Mouse (Mus musculus) frontal cortex, postnatal 14 days (tissue): ENCODE measurements at regions not wholly inside any gene's neighbourhood (a gene's known extent, or its start where the extent isn't known, plus 50 kb on each side); places are given as distances from the start of the nearest gene placed in this dataset.

Source experiments
- DNase-seq, 2 experiments: peaks; one replicate each; pipeline ENCODE4 v3.0.0; 2022; ENCODE audit warnings: low spot score in 2 of 2

- DNase-seq: no peak
Measured at GRCm38 (mm10) chr14:24631994-24632393, 145.1 kb downstream of the Rps24 start.

GRCm38 (mm10) chr14:24641853-24642252 lies 154.9 kb downstream of the Rps24 start:
- DNase-seq: no peak

- DNase-seq: no peak
Measured at GRCm38 (mm10) chr14:24644117-24644808, 157.3 kb downstream of the Rps24 start.

- no peak for DNase-seq
Measured at GRCm38 (mm10) chr14:24646239-24646848, 159.4 kb downstream of the Rps24 start.

GRCm38 (mm10) chr14:24647722-24648121 lies 160.8 kb downstream of the Rps24 start:
- DNase-seq: no peak

GRCm38 (mm10) chr14:24650195-24650901 lies 163.4 kb downstream of the Rps24 start:
- DNase-seq: no peak

- DNase-seq: no peak
Measured at GRCm38 (mm10) chr14:24650902-24651270, 164.0 kb downstream of the Rps24 start.

GRCm38 (mm10) chr14:24652591-24652990 lies 165.7 kb downstream of the Rps24 start:
- no peak for DNase-seq

GRCm38 (mm10) chr14:24655580-24655979 lies 168.7 kb downstream of the Rps24 start:
- peak in 1 of 2 experiments; percentile 50 for DNase-seq

GRCm38 (mm10) chr14:24661797-24662196 lies 174.9 kb downstream of the Rps24 start:
- no peak for DNase-seq

GRCm38 (mm10) chr14:24665210-24665609 lies 178.3 kb downstream of the Rps24 start:
- DNase-seq: no peak
